Mouse (Mus musculus) CH12.LX (cell line): ENCODE results near the gene Eif2ak3.

ENCODE experiments used
- JUND ChIP-seq: conservative IDR thresholded peaks from 2 replicates; pipeline ENCODE4 v1.6.1; 2011; ENCODE audit warnings: low read depth, low read length, improper control_type of control experiment
- KAT2A ChIP-seq: IDR thresholded peaks from 2 replicates; pipeline ENCODE4 v1.6.1; 2012; ENCODE audit warnings: low read length, improper control_type of control experiment, inconsistent platforms; ENCODE audit not compliant: insufficient replicate concordance
- MAZ ChIP-seq: IDR thresholded peaks from 2 replicates; pipeline ENCODE4 v1.6.1; 2012; ENCODE audit warnings: low read depth, mild to moderate bottlenecking, inconsistent platforms, low read length, improper control_type of control experiment, moderate library complexity
- NELFE ChIP-seq: IDR thresholded peaks from 2 replicates; pipeline ENCODE4 v1.6.1; 2011; ENCODE audit warnings: low read depth, low read length, improper control_type of control experiment
- POLR2AphosphoS2 ChIP-seq: IDR thresholded peaks from 2 replicates; pipeline ENCODE4 v1.6.1; 2011; ENCODE audit warnings: low read depth, low read length, improper control_type of control experiment

DNA sequence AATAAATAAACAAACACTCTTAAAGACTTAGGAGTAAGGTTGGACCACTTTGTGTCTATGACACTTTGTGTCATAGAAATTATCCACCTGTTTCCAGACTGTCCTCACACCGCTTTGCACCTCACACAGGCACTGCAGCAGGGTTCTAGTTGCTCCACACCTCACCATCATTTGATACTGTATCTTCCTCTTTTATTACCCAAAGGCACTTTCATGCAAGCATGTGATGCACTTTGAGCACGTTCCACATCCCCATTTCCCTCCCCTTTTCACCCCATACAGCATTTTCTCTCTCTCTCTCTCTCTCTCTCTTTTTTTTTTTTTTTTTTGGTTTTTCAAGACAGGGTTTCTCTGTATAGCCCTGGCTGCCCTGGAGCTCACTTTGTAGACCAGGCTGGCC, 7.0 kb upstream of the Eif2ak3 start:
- TF ChIP-seq NELFE, result no peak
- no peak for TF ChIP-seq JUND
- TF ChIP-seq POLR2AphosphoS2, result no peak
- no peak for TF ChIP-seq KAT2A
- TF ChIP-seq MAZ, result no peak
